Mouse (Mus musculus) liver, embryonic 14.5 days (tissue): ENCODE results near the gene Stx3.

Experiments
- CTCF ChIP-seq: IDR thresholded peaks from 2 replicates; pipeline ENCODE4 v1.5.1; 2016; ENCODE audit warnings: antibody characterized with exemption, low read depth, control low read depth
- EP300 ChIP-seq: IDR thresholded peaks from 2 replicates; pipeline ENCODE4 v1.6.1; 2016; ENCODE audit warnings: antibody characterized with exemption, low read depth

DNA sequence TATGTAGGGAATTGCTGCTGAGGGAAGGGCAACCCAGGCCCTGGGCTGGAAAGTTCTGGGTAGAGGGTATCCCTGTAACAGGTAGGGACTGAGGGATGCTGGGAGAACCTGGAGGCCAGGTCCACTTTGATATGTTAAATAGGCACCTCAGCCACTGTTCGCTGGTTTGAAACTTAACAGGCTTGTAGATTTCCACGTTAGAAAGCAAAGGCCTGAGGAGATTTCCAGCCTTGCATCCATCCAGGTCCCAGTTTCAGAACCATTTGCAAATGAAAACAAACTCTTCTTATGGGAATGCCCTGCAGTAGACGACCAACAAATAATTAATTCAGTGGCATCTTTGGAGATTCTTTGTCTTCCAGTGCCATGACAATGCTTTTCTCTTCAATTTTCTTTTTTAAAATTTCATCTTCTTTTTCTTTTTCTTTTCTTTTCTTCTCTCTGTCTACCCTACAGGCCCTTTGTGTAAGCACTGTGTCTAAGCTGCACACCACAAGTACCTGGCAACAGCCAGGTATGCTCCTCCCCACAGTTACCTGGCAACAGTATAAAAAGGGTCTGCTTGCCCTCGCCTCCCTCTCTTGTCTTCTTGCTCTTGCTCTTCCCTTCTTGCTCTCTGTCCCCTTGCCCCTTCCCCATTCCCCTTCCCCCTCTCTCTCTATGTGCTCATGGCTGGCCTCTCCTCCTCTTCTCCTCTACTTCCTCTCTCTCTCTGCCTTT, 4.3 kb upstream of the Stx3 start:
- no peak for TF ChIP-seq CTCF
- TF ChIP-seq EP300, result no peak
